ENCODE assay signal across 13 mouse cellular contexts in the genomic region with DNA sequence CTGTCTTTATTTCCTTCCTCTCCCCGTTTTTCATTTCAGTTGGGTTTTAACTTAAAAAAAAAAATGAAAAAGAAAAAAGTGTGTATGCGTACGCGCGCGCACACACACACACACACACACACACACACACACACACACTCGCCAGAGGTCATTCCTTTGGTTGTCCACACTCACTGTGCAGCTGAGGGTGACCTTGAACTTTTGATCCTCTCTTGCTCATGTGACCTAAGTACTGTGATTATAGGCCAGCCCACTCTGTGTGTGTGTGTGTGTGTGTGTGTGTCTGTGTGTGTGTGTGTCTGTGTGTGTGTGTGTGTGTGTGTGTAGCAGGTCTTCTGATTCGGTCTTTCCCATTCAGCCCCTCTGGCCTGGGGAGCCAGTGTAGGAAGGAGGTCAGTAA.
"Had no signal": no experiment of that assay in that cellular context is flagged by ENCODE, and none has a peak within 500 bp of the region (broad histone marks: within the 10 kb centered on the region; RNA-seq: fewer than 3 reads in every experiment).

No protein-coding gene starts in this region.

- H3K27ac ChIP-seq: kidney, postnatal 0 days; limb, embryonic 12.5 days; liver, embryonic 14.5 days; midbrain, embryonic 15.5 days; neural tube, embryonic 12.5 days had no signal

- H3K9ac ChIP-seq: limb, embryonic 12.5 days; liver, embryonic 14.5 days; lung, embryonic 14.5 days; midbrain, embryonic 15.5 days; neural tube, embryonic 12.5 days had no signal

- DNase-seq: kidney, adult 18-20 months; kidney, postnatal 36 days; lung, postnatal 10 days; lung, postnatal 4 days; thymus, adult 18-20 months had no signal

- H3K9me3 ChIP-seq: limb, embryonic 12.5 days; megakaryocyte, embryonic 14.5 days; midbrain, embryonic 15.5 days; neural tube, embryonic 12.5 days had no signal

- H3K27me3 ChIP-seq: limb, embryonic 12.5 days; megakaryocyte, embryonic 14.5 days; midbrain, embryonic 15.5 days; neural tube, embryonic 12.5 days had no signal

- ATAC-seq: midbrain, embryonic 15.5 days had no signal

- H3K4me3 ChIP-seq: limb, embryonic 12.5 days; midbrain, embryonic 15.5 days; neural tube, embryonic 12.5 days had no signal

- H3K4me2 ChIP-seq: limb, embryonic 12.5 days; lung, embryonic 14.5 days; midbrain, embryonic 11.5 days; midbrain, embryonic 15.5 days; neural tube, embryonic 12.5 days had no signal

- H3K36me3 ChIP-seq: limb, embryonic 12.5 days; midbrain, embryonic 15.5 days; neural tube, embryonic 12.5 days had no signal
